Mouse (Mus musculus) lung, adult 2 months (tissue): Measurements from ENCODE around the gene Usp11.
A peak's percentile ranks its signal among the peaks of the same experiment; 100 is the strongest.

Experiments used
- CTCF ChIP-seq: fragments of 200-500 bp; IDR thresholded peaks from 2 replicates; pipeline ENCODE4 v1.5.1; 2011; ENCODE audit warnings: mild to moderate bottlenecking, low read length, control low read depth; ENCODE audit not compliant: insufficient read depth
- POLR2A ChIP-seq: fragments of 200-500 bp; IDR thresholded peaks from 2 replicates; pipeline ENCODE4 v1.6.1; 2011; ENCODE audit warnings: low read depth, mild to moderate bottlenecking, control low read depth, low read length, borderline replicate concordance; ENCODE audit errors: extremely low read depth

DNA sequence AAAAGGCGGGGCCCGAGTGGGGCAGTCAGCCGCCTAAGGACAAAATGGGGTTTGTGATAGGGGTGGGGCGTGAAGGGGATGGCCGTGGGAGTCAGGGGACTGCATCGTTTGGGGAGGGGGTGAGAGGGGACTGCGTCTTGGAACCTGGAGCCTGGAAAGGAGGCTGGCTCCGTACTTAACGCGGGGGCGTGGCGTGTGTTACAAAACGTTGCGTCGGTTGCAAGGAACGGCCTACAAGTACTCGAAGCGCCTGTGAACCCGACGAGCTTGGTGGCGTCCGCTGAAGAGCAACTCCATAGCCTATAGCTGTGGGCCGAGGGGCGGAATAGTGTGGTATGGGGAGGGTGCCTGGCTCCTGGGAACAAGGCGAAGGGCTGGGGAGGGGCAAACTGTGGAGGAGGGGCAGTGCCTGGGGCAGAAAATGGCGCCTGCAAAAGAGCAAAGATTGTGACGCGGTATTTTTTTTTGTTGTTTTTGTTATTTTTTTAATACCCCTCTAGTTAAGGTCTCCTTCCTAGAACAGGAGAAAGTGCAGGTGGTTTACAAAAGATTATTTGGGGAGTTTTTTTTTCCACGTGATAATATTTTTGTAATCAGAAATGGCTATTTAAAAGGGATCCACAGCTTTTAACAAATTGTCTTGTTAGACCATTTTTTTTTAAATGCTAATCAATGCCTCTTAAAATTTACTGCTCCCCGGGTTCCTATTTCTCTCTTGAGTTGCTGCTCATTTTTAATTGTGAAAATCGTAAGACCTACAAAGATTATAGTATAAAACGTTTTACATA is 783 bp downstream of the Usp11 start:
- TF ChIP-seq CTCF = no peak
- TF ChIP-seq POLR2A = peak; percentile 59; the same call in 1 of the 2 replicates
